Mouse (Mus musculus) MEL (cell line): ENCODE measurements around the gene Ercc5. TPM values are rescaled to one million over a fixed set of nuclear protein-coding genes. Genes with fewer than 3 reads are reported as not detected.

Experiments
- DNase-seq: peaks from one replicate; pipeline ENCODE4 v3.0.0; 2011; ENCODE audit warnings: low read depth, low spot score
- H3K27ac ChIP-seq: 2 replicates; pipeline ENCODE4 v1.5.1; 2012; ENCODE audit warnings: low read depth, mild to moderate bottlenecking, control low read depth, low read length, moderate library complexity; ENCODE audit not compliant: control insufficient read depth
- H3K27me3 ChIP-seq, 2 experiments: fragments of 150-350 bp in 1 of 2; sonication (generic) in 1 of 2; 2 replicates each; pipeline ENCODE4 v1.6.1; 2012; ENCODE audit warnings: low read length in 2 of 2, mild to moderate bottlenecking in 2 of 2, improper control_type of control experiment in 1 of 2, moderate library complexity in 1 of 2; ENCODE audit not compliant: insufficient read depth in 2 of 2, control insufficient read depth in 1 of 2
- H3K36me3 ChIP-seq, 2 experiments: 2 replicates each; pipeline ENCODE4 v1.6.1; 2012 to 2014; ENCODE audit warnings: low read length in 2 of 2, improper control_type of control experiment in 1 of 2, inconsistent platforms in 1 of 2, mild to moderate bottlenecking in 1 of 2; ENCODE audit not compliant: insufficient read depth in 2 of 2, control insufficient read depth in 1 of 2
- H3K4me1 ChIP-seq, 2 experiments: fragments of 150-350 bp in 1 of 2; sonication (generic) in 1 of 2; 2 replicates each; pipeline ENCODE4 v1.6.1; 2012; ENCODE audit warnings: low read length in 2 of 2, improper control_type of control experiment in 1 of 2, mild to moderate bottlenecking in 1 of 2; ENCODE audit not compliant: insufficient read depth in 2 of 2, control insufficient read depth in 1 of 2
- H3K4me3 ChIP-seq, 2 experiments: fragments of 150-350 bp in 1 of 2; sonication (generic) in 1 of 2; 2 replicates each; pipeline ENCODE4 v1.5.1; 2012; ENCODE audit warnings: low read depth in 2 of 2, low read length in 2 of 2, mild to moderate bottlenecking in 2 of 2, moderate library complexity in 2 of 2, control low read depth in 1 of 2, improper control_type of control experiment in 1 of 2; ENCODE audit not compliant: control insufficient read depth in 1 of 2, insufficient read depth in 1 of 2
- H3K79me2 ChIP-seq: 2 replicates; pipeline ENCODE4 v1.6.1; 2012; ENCODE audit warnings: mild to moderate bottlenecking, low read length, moderate library complexity; ENCODE audit not compliant: control insufficient read depth, poor library complexity, insufficient read depth
- H3K9ac ChIP-seq: 2 replicates; pipeline ENCODE4 v1.6.1; 2012; ENCODE audit warnings: low read depth, mild to moderate bottlenecking, control low read depth, low read length, moderate library complexity; ENCODE audit not compliant: control insufficient read depth, poor library complexity, severe bottlenecking
- H3K9me3 ChIP-seq: fragments of 150-350 bp; sonication (generic); replicated peaks from 2 replicates; pipeline ENCODE4 v1.6.1; 2012; ENCODE audit warnings: mild to moderate bottlenecking, low read length, improper control_type of control experiment, moderate library complexity; ENCODE audit not compliant: insufficient read depth
- BHLHE40 ChIP-seq: IDR thresholded peaks from 2 replicates; pipeline ENCODE4 v1.6.1; 2012; ENCODE audit warnings: low read depth, mild to moderate bottlenecking, inconsistent platforms, low read length, improper control_type of control experiment, borderline replicate concordance
- CHD2 ChIP-seq: IDR thresholded peaks from 2 replicates; pipeline ENCODE4 v1.6.1; 2011; ENCODE audit warnings: low read length, improper control_type of control experiment
- E2F4 ChIP-seq: IDR thresholded peaks from 2 replicates; pipeline ENCODE4 v1.6.1; 2011; ENCODE audit warnings: low read depth, low read length, improper control_type of control experiment, borderline replicate concordance
- ELF1 ChIP-seq: IDR thresholded peaks from 2 replicates; pipeline ENCODE4 v1.6.1; 2014; ENCODE audit warnings: low read depth, mild to moderate bottlenecking, inconsistent platforms, low read length, improper control_type of control experiment, moderate library complexity
- EP300 ChIP-seq, 2 experiments: IDR thresholded peaks; 2 replicates each; pipeline ENCODE4 v1.6.1; 2011; ENCODE audit warnings: improper control_type of control experiment in 2 of 2, low read length in 2 of 2, low read depth in 1 of 2, mild to moderate bottlenecking in 1 of 2
- GABPA ChIP-seq: IDR thresholded peaks from 2 replicates; pipeline ENCODE4 v1.6.1; 2012; ENCODE audit warnings: low read depth, mild to moderate bottlenecking, inconsistent platforms, low read length, improper control_type of control experiment, moderate library complexity
- GATA1 ChIP-seq: IDR thresholded peaks from 2 replicates; pipeline ENCODE4 v1.6.1; 2011; ENCODE audit warnings: low read depth, low read length, improper control_type of control experiment
- JUND ChIP-seq: IDR thresholded peaks from 2 replicates; pipeline ENCODE4 v1.6.1; 2011; ENCODE audit warnings: low read depth, mild to moderate bottlenecking, improper control_type of control experiment, low read length
- MAFK ChIP-seq: IDR thresholded peaks from 2 replicates; pipeline ENCODE4 v1.6.1; 2011; ENCODE audit warnings: low read depth, mild to moderate bottlenecking, low read length, improper control_type of control experiment, borderline replicate concordance
- MEF2A ChIP-seq: IDR thresholded peaks from 2 replicates; pipeline ENCODE4 v1.6.1; 2014; ENCODE audit warnings: low read depth, mild to moderate bottlenecking, inconsistent platforms, low read length, improper control_type of control experiment; ENCODE audit not compliant: poor library complexity, insufficient replicate concordance, severe bottlenecking; ENCODE audit errors: extremely low read depth
- MXI1 ChIP-seq: IDR thresholded peaks from 2 replicates; pipeline ENCODE4 v1.6.1; 2011; ENCODE audit warnings: mild to moderate bottlenecking, low read depth, low read length, improper control_type of control experiment
- MYB ChIP-seq: IDR thresholded peaks from 2 replicates; pipeline ENCODE4 v1.6.1; 2011; ENCODE audit warnings: mild to moderate bottlenecking, low read depth, low read length, improper control_type of control experiment
- NELFE ChIP-seq: IDR thresholded peaks from 2 replicates; pipeline ENCODE4 v1.6.1; 2011; ENCODE audit warnings: low read depth, low read length, improper control_type of control experiment
- NRF1 ChIP-seq: IDR thresholded peaks from 2 replicates; pipeline ENCODE4 v1.6.1; 2014; ENCODE audit warnings: low read depth, mild to moderate bottlenecking, inconsistent platforms, low read length, improper control_type of control experiment, moderate library complexity; ENCODE audit not compliant: poor library complexity, insufficient read depth, severe bottlenecking
- POLR2A ChIP-seq, 2 experiments: IDR thresholded peaks; 2 replicates each; pipeline ENCODE4 v1.6.1; 2011 to 2012; ENCODE audit warnings: low read length in 2 of 2, mild to moderate bottlenecking in 2 of 2, control low read depth in 1 of 2, improper control_type of control experiment in 1 of 2, low read depth in 1 of 2, moderate library complexity in 1 of 2; ENCODE audit not compliant: control insufficient read depth in 1 of 2, insufficient read depth in 1 of 2, poor library complexity in 1 of 2
- POLR2AphosphoS2 ChIP-seq: IDR thresholded peaks from 2 replicates; pipeline ENCODE4 v1.6.1; 2011; ENCODE audit warnings: low read length, improper control_type of control experiment
- POLR2AphosphoS5 ChIP-seq: IDR thresholded peaks from 2 replicates; pipeline ENCODE4 v1.6.1; 2012; ENCODE audit warnings: low read depth, borderline replicate concordance, mild to moderate bottlenecking, inconsistent platforms, low read length, moderate library complexity, mixed read lengths
- SIN3A ChIP-seq: IDR thresholded peaks from 2 replicates; pipeline ENCODE4 v1.6.1; 2012; ENCODE audit warnings: low read length, improper control_type of control experiment, inconsistent platforms
- SMC3 ChIP-seq: IDR thresholded peaks from 2 replicates; pipeline ENCODE4 v1.6.1; 2011; ENCODE audit warnings: low read depth, low read length, improper control_type of control experiment
- TCF12 ChIP-seq: IDR thresholded peaks from 2 replicates; pipeline ENCODE4 v1.6.1; 2014; ENCODE audit warnings: low read depth, mild to moderate bottlenecking, inconsistent platforms, low read length, improper control_type of control experiment, moderate library complexity
- USF1 ChIP-seq: IDR thresholded peaks from 2 replicates; pipeline ENCODE4 v1.6.1; 2014; ENCODE audit warnings: low read depth, mild to moderate bottlenecking, inconsistent platforms, low read length, improper control_type of control experiment, moderate library complexity
- USF2 ChIP-seq, 2 experiments: IDR thresholded peaks; 2 replicates each; pipeline ENCODE4 v1.6.1; 2011 to 2012; ENCODE audit warnings: improper control_type of control experiment in 2 of 2, low read length in 2 of 2, borderline replicate concordance in 1 of 2, inconsistent platforms in 1 of 2, low read depth in 1 of 2, mild to moderate bottlenecking in 1 of 2; ENCODE audit not compliant: insufficient read depth in 1 of 2
- ZC3H11A ChIP-seq: IDR thresholded peaks from 2 replicates; pipeline ENCODE4 v1.6.1; 2012; ENCODE audit warnings: low read depth, mild to moderate bottlenecking, inconsistent platforms, low read length, improper control_type of control experiment
- ZKSCAN1 ChIP-seq: IDR thresholded peaks from 2 replicates; pipeline ENCODE4 v1.6.1; 2012; ENCODE audit warnings: low read depth, mild to moderate bottlenecking, inconsistent platforms, low read length, improper control_type of control experiment, moderate library complexity
- ZMIZ1 ChIP-seq: IDR thresholded peaks from 2 replicates; pipeline ENCODE4 v1.6.1; 2012; ENCODE audit warnings: low read depth, mild to moderate bottlenecking, inconsistent platforms, low read length, improper control_type of control experiment, moderate library complexity
- polyA plus RNA-seq, 2 experiments: library from polyadenylated mRNA; stranded (reverse) in 1 of 2; unstranded in 1 of 2; fragments of >175 nt in 1 of 2; fragments of >200 nt in 1 of 2; gene quantifications; 2 replicates each; pipeline versions ENCODE4 v1.2.1 to v1.2.4; 2012; ENCODE audit warnings: low replicate concordance in 2 of 2, low read depth in 1 of 2; ENCODE audit not compliant: insufficient read length in 2 of 2, insufficient read depth in 1 of 2, missing spikeins in 1 of 2
- total RNA-seq: library from RNA; depleted of rRNA; stranded (reverse); fragments of 300-350 nt; gene quantifications from 2 replicates; pipeline ENCODE4 v1.2.3, GENCODE M21; 2012

The Ercc5 gene
- total and polyA plus RNA-seq, 3 experiments, result 8.2 to 8.5 TPM; not detected in 1

DNA sequence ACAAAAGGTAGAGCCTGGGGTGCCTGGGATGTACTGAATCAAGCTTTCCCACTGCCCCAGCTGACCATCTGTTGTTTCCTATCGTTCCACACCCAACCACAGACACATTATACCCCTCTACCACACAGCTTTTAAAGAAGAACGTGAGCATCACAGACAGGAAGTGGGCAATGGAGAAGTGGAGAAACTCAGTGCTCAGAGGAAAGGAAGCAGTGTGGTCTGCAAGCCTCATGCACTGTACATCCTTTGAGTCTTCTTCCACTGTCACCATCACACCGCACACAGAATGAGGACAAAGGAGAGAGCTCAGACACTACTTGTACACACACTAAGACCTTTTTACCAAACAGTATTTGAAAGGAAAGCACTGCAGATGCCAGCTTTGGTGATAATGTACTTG is 25.3 kb upstream of the Ercc5 start:
- H3K79me2 ChIP-seq, result peaks cover 14% of the 10 kb centered on the region
- TF ChIP-seq SIN3A, result no peak
- no peak for TF ChIP-seq POLR2A (IDR thresholded peaks at IDR 0.05; ENCODE audit: control insufficient read depth in 1 of 2, insufficient read depth in 1 of 2, low read depth in 1 of 2, low read length in 2 of 2, poor library complexity in 1 of 2)
- no peak for TF ChIP-seq SMC3
- no peak for TF ChIP-seq ZC3H11A
- no peak for TF ChIP-seq GABPA
- no peak for TF ChIP-seq GATA1
- no peak for TF ChIP-seq E2F4
- no peak for TF ChIP-seq NRF1
- no peak for TF ChIP-seq JUND
- no peak for TF ChIP-seq TCF12
- no peak for TF ChIP-seq EP300 (IDR thresholded peaks at IDR 0.05; ENCODE audit: low read depth in 1 of 2, low read length in 2 of 2)
- TF ChIP-seq ZMIZ1, result no peak
- no peak for TF ChIP-seq ZKSCAN1
- TF ChIP-seq NELFE, result no peak
- H3K9ac ChIP-seq, result no peak overlapping the region
- no peaks in the 10 kb centered on the region for H3K9me3 ChIP-seq
- no peak for DNase-seq
- H3K4me1 ChIP-seq, result peaks cover 2 to 4% of the 10 kb centered on the region in 2 experiments; a peak in 2 of 4 replicates
- H3K36me3 ChIP-seq, result peaks cover 0 to 6% of the 10 kb centered on the region in 2 experiments; a peak in 1 of 4 replicates
- H3K27ac ChIP-seq, result no peak overlapping the region
- no peak overlapping the region for H3K4me3 ChIP-seq
- H3K27me3 ChIP-seq, result no peaks in the 10 kb centered on the region

DNA sequence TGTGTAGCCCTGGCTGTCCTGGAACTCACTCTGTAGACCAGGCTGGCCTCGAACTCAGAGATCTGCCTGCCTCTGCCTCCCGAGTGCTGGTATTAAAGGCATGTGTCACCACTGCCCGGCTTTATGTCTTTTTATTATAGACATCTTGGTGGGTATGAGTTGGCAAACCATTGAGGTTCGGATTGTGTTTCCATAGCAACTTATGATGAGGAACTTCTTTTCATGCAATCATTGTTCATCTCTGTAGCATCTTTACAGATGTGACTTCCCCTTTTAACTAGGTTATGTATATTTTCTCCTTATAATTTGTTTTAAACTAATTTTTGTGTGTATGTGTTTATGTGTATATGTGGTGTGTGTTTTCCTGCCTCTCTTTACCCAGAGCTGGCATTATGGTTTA is 22.0 kb upstream of the Ercc5 start:
- Histone ChIP-seq H3K36me3 (peaks cover 2% of the 10 kb centered on the region in 2 experiments; a peak in 3 of 4 replicates), H3K27ac (no peak overlapping the region), H3K27me3 (no peaks in the 10 kb centered on the region), H3K79me2 (no peaks in the 10 kb centered on the region), H3K9me3 (no peaks in the 10 kb centered on the region), H3K4me3 (no peak overlapping the region), H3K4me1 (no peaks in the 10 kb centered on the region; a peak in 1 of 4 replicates), H3K9ac (no peak overlapping the region)
- no peak for TF ChIP-seq POLR2AphosphoS5
- peak; percentile 58 for DNase-seq

DNA sequence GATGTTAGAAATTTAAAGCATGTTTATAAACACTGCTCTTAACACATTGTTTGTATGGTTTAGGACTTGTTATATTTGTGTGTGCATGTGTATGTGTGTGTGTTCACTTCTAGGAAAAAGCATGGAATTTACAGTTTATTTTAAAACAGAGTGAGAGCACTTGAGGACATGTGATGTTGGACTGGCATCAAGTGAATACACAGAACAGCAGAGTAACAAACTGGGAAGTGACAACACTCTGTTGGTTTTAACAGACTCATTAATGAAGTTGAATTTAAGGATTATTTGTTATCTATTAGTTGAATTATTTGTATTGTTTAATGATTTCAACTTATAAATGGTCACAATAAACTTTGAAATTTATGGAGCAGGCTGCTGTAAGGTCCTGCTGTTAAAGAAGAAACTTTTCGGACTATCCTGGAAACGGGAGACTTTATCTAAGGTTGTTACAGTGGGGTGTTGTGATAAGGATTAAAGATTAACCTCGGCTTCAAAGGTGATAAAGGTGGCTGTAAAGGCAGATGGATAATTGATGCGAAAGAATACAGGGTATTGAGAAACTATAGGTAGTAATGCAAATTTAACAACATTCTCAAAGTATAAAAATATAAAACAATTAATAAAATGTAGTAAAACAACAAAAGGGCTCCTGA is 17.5 kb upstream of the Ercc5 start:
- Histone ChIP-seq H3K79me2 (no peaks in the 10 kb centered on the region), H3K4me1 (no peaks in the 10 kb centered on the region; a peak in 1 of 4 replicates), H3K27me3 (no peaks in the 10 kb centered on the region), H3K4me3 (no peak overlapping the region), H3K27ac (no peak overlapping the region), H3K9ac (no peak overlapping the region), H3K9me3 (no peaks in the 10 kb centered on the region), H3K36me3 (peaks cover 4 to 6% of the 10 kb centered on the region in 2 experiments; a peak in 3 of 4 replicates)
- DNase-seq, result no peak
- TF ChIP-seq USF1 (no peak), USF2 (IDR thresholded peaks at IDR 0.05; ENCODE audit: borderline replicate concordance in 1 of 2, insufficient read depth in 1 of 2, low read depth in 1 of 2, low read length in 2 of 2) (no peak), MYB (no peak), GABPA (no peak), SMC3 (no peak), MEF2A (no peak), ZMIZ1 (no peak), CHD2 (no peak), ELF1 (no peak), POLR2A (IDR thresholded peaks at IDR 0.05; ENCODE audit: control insufficient read depth in 1 of 2, insufficient read depth in 1 of 2, low read depth in 1 of 2, low read length in 2 of 2, poor library complexity in 1 of 2) (no peak), POLR2AphosphoS2 (no peak), MAFK (no peak), BHLHE40 (no peak), MXI1 (no peak), POLR2AphosphoS5 (no peak)
